Mouse (Mus musculus) liver, postnatal 0 days (tissue): Measurements from ENCODE around the gene Hils1. TPM values are rescaled to one million over a fixed set of nuclear protein-coding genes. Genes with fewer than 3 reads are reported as not detected.

Experiments used
- ATAC-seq: fragments of 200-750 bp; cut with Nextera tagmentation; 2 replicates; pipeline ENCODE4 v1.8.0; 2017; ENCODE audit warnings: mild to moderate bottlenecking, moderate library complexity
- DNase-seq: peaks from one replicate; pipeline ENCODE4 v3.0.0-alpha.2; 2016
- H3K27ac ChIP-seq: fragments of 300-500 bp; sonication (generic); 2 replicates; pipeline ENCODE4 v1.5.1; 2014; ENCODE audit warnings: antibody characterized with exemption, moderate library complexity, mild to moderate bottlenecking, low read depth
- H3K27me3 ChIP-seq: fragments of 300-500 bp; sonication (generic); 2 replicates; pipeline ENCODE4 v1.6.1; 2014; ENCODE audit warnings: low read length, control low read depth, mixed read lengths; ENCODE audit not compliant: insufficient read depth
- H3K36me3 ChIP-seq: fragments of 300-500 bp; sonication (generic); replicated peaks from 2 replicates; pipeline ENCODE4 v1.6.1; 2014; ENCODE audit warnings: mild to moderate bottlenecking, control low read depth, low read length, moderate library complexity, mixed read lengths; ENCODE audit not compliant: insufficient read depth
- H3K4me1 ChIP-seq: fragments of 300-500 bp; sonication (generic); 2 replicates; pipeline ENCODE4 v1.6.1; 2014; ENCODE audit warnings: antibody characterized with exemption, mild to moderate bottlenecking, control low read depth; ENCODE audit not compliant: insufficient read depth
- H3K4me2 ChIP-seq: fragments of 300-500 bp; sonication (generic); 2 replicates; pipeline ENCODE4 v1.6.1; 2014; ENCODE audit warnings: low read depth, mild to moderate bottlenecking, low read length, moderate library complexity, mixed read lengths
- H3K4me3 ChIP-seq: fragments of 300-500 bp; sonication (generic); 2 replicates; pipeline ENCODE4 v1.5.1; 2014; ENCODE audit warnings: low read depth, low read length
- H3K9ac ChIP-seq: fragments of 300-500 bp; sonication (generic); replicated peaks from 2 replicates; pipeline ENCODE4 v1.6.1; 2014; ENCODE audit warnings: mild to moderate bottlenecking, moderate library complexity
- H3K9me3 ChIP-seq: fragments of 300-500 bp; sonication (generic); 2 replicates; pipeline ENCODE4 v1.6.1; 2016; ENCODE audit warnings: mild to moderate bottlenecking, control low read depth, low read length, mixed read lengths
- CTCF ChIP-seq: sonication (generic); IDR thresholded peaks from 2 replicates; pipeline ENCODE4 v1.5.1; 2016; ENCODE audit warnings: antibody characterized with exemption, low read depth
- EP300 ChIP-seq: IDR thresholded peaks from 2 replicates; pipeline ENCODE4 v1.6.1; 2016; ENCODE audit warnings: antibody characterized with exemption, low read depth, mild to moderate bottlenecking
- WGBS: fragments of 180-500 bp; shearing (Covaris S2); extraction: QIAGEN DNeasy Blood & Tissue Kit; methylation state at CpG from one replicate; pipeline ENCODE4 v1.1.7; 2014; ENCODE audit not compliant: insufficient replicate concordance; 5-methylcytosine and 5-hydroxymethylcytosine counted together
- polyA plus RNA-seq: library from polyadenylated mRNA; unstranded; fragments of >200 nt; fragmentation: Nextera tagmentation; extraction: Ambion mirVana; gene quantifications from 2 replicates; pipeline ENCODE4 v1.2.1, GENCODE M21; 2015

The Hils1 gene
- polyA plus RNA-seq = not detected in 2 replicates

- ATAC-seq (no peak), DNase-seq (no peak)
- Histone ChIP-seq H3K9me3 (no peaks in the 10 kb centered on the region), H3K4me3 (no peak within 1 kb of the TSS), H3K4me2 (no peak within 1 kb of the TSS), H3K36me3 (no peaks in the 10 kb centered on the region), H3K4me1 (no peaks in the 10 kb centered on the region), H3K27ac (no peak within 1 kb of the TSS), H3K9ac (no peak within 1 kb of the TSS), H3K27me3 (0 out of 2 replicates have a peak, but pooled peaks cover 13% of the 10 kb centered on the region)
- TF ChIP-seq CTCF (peak; percentile 12; the same call in 1 of the 2 replicates), EP300 (no peak)
- 24% methylated on average over 4 of the region's 4 CpGs for WGBS
These were observed at the start of gene Hils1 for GRCm38 (mm10) chr11:94967419-94967818. Gene Hils1 (plus strand): TSS chr11:94967593.

GRCm38 (mm10) chr11:94917717-94918116 is 49.7 kb upstream of the Hils1 start:
- Histone ChIP-seq H3K4me3 (no peak overlapping the region), H3K27ac (no peak overlapping the region), H3K27me3 (no peaks in the 10 kb centered on the region), H3K9ac (no peak overlapping the region), H3K36me3 (no peaks in the 10 kb centered on the region), H3K4me1 (no peaks in the 10 kb centered on the region), H3K4me2 (no peak overlapping the region), H3K9me3 (no peaks in the 10 kb centered on the region)
- 75% methylated on average over 6 of the region's 6 CpGs for WGBS
- no peak for TF ChIP-seq EP300
- ATAC-seq (no peak), DNase-seq (no peak)

GRCm38 (mm10) chr11:94920996-94921401 is 46.4 kb upstream of the Hils1 start:
- Histone ChIP-seq H3K36me3 (no peaks in the 10 kb centered on the region), H3K9me3 (no peaks in the 10 kb centered on the region), H3K4me3 (no peak overlapping the region), H3K4me1 (no peaks in the 10 kb centered on the region), H3K27ac (no peak overlapping the region), H3K9ac (no peak overlapping the region), H3K27me3 (no peaks in the 10 kb centered on the region), H3K4me2 (no peak overlapping the region)
- TF ChIP-seq EP300 = no peak
- no peak for TF ChIP-seq CTCF
- DNase-seq = no peak
- ATAC-seq = no peak
- WGBS = 46% methylated on average over 6 of the region's 6 CpGs

GRCm38 (mm10) chr11:94924977-94925376 is 42.4 kb upstream of the Hils1 start:
- H3K27me3 ChIP-seq = 0 out of 2 replicates have a peak, but pooled peaks cover 2% of the 10 kb centered on the region
- H3K9me3 ChIP-seq = no peaks in the 10 kb centered on the region
- H3K4me1 ChIP-seq = peaks cover 3% of the 10 kb centered on the region; the same call in 1 of the 2 replicates
- ATAC-seq (no peak), DNase-seq (no peak)
- no peaks in the 10 kb centered on the region for H3K36me3 ChIP-seq
- H3K27ac ChIP-seq = no peak overlapping the region
- H3K9ac ChIP-seq = no peak overlapping the region
- no peak overlapping the region for H3K4me2 ChIP-seq
- H3K4me3 ChIP-seq = no peak overlapping the region
- TF ChIP-seq CTCF = no peak
- no peak for TF ChIP-seq EP300
- WGBS = 85% methylated on average over 4 of the region's 4 CpGs

GRCm38 (mm10) chr11:94926431-94926830 is 41.0 kb upstream of the Hils1 start:
- H3K27me3 ChIP-seq = 0 out of 2 replicates have a peak, but pooled peaks cover 2% of the 10 kb centered on the region
- no peak for DNase-seq
- peaks cover 3% of the 10 kb centered on the region; the same call in 1 of the 2 replicates for H3K4me1 ChIP-seq
- ATAC-seq = no peak
- 67% methylated on average over 11 of the region's 11 CpGs for WGBS
- no peak overlapping the region for H3K27ac ChIP-seq
- H3K36me3 ChIP-seq = no peaks in the 10 kb centered on the region
- H3K4me2 ChIP-seq = no peak overlapping the region
- H3K9me3 ChIP-seq = no peaks in the 10 kb centered on the region
- no peak overlapping the region for H3K9ac ChIP-seq
- H3K4me3 ChIP-seq = no peak overlapping the region
- TF ChIP-seq EP300 = no peak
- no peak for TF ChIP-seq CTCF

GRCm38 (mm10) chr11:94927771-94928291 is 39.6 kb upstream of the Hils1 start:
- Histone ChIP-seq H3K36me3 (no peaks in the 10 kb centered on the region), H3K27me3 (0 out of 2 replicates have a peak, but pooled peaks cover 6% of the 10 kb centered on the region), H3K9ac (no peak overlapping the region), H3K4me3 (no peak overlapping the region), H3K27ac (no peak overlapping the region), H3K9me3 (no peaks in the 10 kb centered on the region), H3K4me1 (peaks cover 3% of the 10 kb centered on the region; the same call in 1 of the 2 replicates), H3K4me2 (no peak overlapping the region)
- DNase-seq (no peak), ATAC-seq (no peak)
- TF ChIP-seq EP300 = no peak
- TF ChIP-seq CTCF = no peak
- WGBS = 20% methylated on average over 5 of the region's 5 CpGs
